Mouse (Mus musculus): ENCODE measurements at regions not wholly inside any gene's neighbourhood (a gene's known extent, or its start where the extent isn't known, plus 50 kb on each side); places are given as distances from the start of the nearest gene placed in this dataset.
A peak's percentile ranks its signal among the peaks of the same experiment; 100 is the strongest.

DNA sequence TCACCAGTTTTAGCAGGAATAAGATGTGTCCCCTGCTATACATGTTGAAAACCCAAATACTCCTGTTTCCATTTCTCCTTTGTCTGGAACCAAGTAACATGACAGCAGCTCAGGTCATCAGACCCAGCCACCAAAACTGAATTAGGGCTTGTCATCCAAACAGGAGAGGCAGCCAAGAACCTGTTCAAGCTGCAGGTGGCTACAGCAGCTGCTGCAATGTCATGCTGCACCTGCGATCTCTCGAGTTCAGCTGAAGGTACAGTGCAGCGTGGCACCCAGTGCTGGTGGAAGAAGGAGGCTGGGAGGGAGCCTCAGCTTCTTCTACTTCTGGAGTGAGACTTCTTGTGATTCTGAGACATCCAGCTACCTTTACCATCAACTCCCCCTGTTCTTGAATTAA is 61.2 kb upstream of the Mb21d2 start:
- no peaks in the 10 kb centered on the region; the same call in 1 of the 2 replicates for H3K4me1 ChIP-seq (ENCODE audit: control insufficient read depth, insufficient read depth, low read length)
- DNase-seq, result peak; percentile 31 to 51
- TF ChIP-seq CTCF (IDR thresholded peaks at IDR 0.05; ENCODE audit: borderline replicate concordance, insufficient read depth, low read depth, low read length) (no peak), POLR2A (IDR thresholded peaks at IDR 0.05; ENCODE audit: borderline replicate concordance, insufficient read depth, low read length) (no peak)
- 18% methylated on average over 3 of the region's 3 CpGs for WGBS
- H3K27me3 ChIP-seq (ENCODE audit: control insufficient read depth, insufficient read depth, low read length), result no peaks in the 10 kb centered on the region
- no peak overlapping the region for H3K27ac ChIP-seq (ENCODE audit: insufficient read depth, low read length)
- no peak overlapping the region for H3K4me3 ChIP-seq (replicated peaks; ENCODE audit: insufficient read depth, low read depth, low read length)

DNA sequence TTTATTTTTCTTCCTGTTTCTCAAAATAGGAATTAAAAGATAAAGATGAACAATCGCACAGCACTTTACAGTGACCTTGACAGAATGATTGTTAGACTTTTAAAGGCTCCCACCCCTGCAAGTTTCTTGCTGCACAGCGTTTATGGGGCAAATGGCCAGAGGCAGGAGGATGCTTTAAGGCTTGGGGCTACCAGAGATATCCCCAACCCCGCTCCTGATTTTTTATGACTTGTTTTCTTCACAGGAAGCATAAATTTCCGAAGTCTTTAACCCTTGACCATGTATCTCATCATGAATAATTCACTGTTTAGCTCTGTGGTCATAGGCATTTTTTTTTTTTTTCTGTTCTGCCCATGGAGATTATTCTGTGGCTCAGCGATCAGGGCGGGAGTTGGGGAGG is 55.5 kb upstream of the Mb21d2 start:
- H3K4me3 ChIP-seq (replicated peaks; ENCODE audit: insufficient read depth, low read depth, low read length), result no peak overlapping the region
- H3K27me3 ChIP-seq (ENCODE audit: control insufficient read depth, insufficient read depth, low read length), result no peaks in the 10 kb centered on the region
- peaks cover 3% of the 10 kb centered on the region; the same call in 1 of the 2 replicates for H3K4me1 ChIP-seq (ENCODE audit: control insufficient read depth, insufficient read depth, low read length)
- no peak for DNase-seq
- no peak overlapping the region for H3K27ac ChIP-seq (ENCODE audit: insufficient read depth, low read length)
- 43% methylated on average over 6 of the region's 6 CpGs for WGBS
- TF ChIP-seq POLR2A (IDR thresholded peaks at IDR 0.05; ENCODE audit: borderline replicate concordance, insufficient read depth, low read length), result no peak
- TF ChIP-seq CTCF (IDR thresholded peaks at IDR 0.05; ENCODE audit: borderline replicate concordance, insufficient read depth, low read depth, low read length), result no peak

DNA sequence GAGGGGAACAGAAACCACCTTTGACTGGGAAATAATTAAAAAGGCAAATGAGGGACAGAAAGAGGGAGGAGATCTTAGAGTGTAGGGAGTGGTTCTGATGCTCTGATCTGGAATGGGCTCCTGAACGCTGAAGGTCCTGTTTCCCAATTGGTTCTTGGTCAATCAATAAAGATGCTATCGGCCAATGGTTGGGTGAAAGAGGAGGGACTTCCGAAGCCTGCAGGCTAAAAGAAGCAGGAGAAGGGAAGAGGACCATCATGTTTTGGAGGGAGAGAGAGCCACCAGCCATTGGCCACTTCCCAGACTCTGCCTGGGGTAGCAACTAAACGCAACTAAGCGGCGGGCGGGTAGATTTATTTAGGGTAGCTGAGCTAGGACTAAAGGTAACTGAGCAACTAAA is 53.4 kb upstream of the Mb21d2 start:
- peaks cover 3% of the 10 kb centered on the region; the same call in 1 of the 2 replicates for H3K4me1 ChIP-seq (ENCODE audit: control insufficient read depth, insufficient read depth, low read length)
- WGBS, result 89% methylated on average over 7 of the region's 7 CpGs
- no peak for DNase-seq

More for the DNA sequence above, 53.4 kb upstream of the Mb21d2 start:
- Histone ChIP-seq H3K4me3 (replicated peaks; ENCODE audit: insufficient read depth, low read depth, low read length) (no peak overlapping the region), H3K27me3 (ENCODE audit: control insufficient read depth, insufficient read depth, low read length) (no peaks in the 10 kb centered on the region), H3K27ac (ENCODE audit: insufficient read depth, low read length) (no peak overlapping the region)
- TF ChIP-seq POLR2A (IDR thresholded peaks at IDR 0.05; ENCODE audit: borderline replicate concordance, insufficient read depth, low read length) (no peak), CTCF (IDR thresholded peaks at IDR 0.05; ENCODE audit: borderline replicate concordance, insufficient read depth, low read depth, low read length) (no peak)
